Mouse (Mus musculus): ENCODE results near the gene Sdc1. TPM values are rescaled to one million over a fixed set of nuclear protein-coding genes. Genes with fewer than 3 reads are reported as not detected.

Sdc1 gene
- 166 and 170 TPM in 2 replicates for polyA plus RNA-seq (2015; fragmentation: Nextera tagmentation; extraction: Ambion mirVana)

DNA sequence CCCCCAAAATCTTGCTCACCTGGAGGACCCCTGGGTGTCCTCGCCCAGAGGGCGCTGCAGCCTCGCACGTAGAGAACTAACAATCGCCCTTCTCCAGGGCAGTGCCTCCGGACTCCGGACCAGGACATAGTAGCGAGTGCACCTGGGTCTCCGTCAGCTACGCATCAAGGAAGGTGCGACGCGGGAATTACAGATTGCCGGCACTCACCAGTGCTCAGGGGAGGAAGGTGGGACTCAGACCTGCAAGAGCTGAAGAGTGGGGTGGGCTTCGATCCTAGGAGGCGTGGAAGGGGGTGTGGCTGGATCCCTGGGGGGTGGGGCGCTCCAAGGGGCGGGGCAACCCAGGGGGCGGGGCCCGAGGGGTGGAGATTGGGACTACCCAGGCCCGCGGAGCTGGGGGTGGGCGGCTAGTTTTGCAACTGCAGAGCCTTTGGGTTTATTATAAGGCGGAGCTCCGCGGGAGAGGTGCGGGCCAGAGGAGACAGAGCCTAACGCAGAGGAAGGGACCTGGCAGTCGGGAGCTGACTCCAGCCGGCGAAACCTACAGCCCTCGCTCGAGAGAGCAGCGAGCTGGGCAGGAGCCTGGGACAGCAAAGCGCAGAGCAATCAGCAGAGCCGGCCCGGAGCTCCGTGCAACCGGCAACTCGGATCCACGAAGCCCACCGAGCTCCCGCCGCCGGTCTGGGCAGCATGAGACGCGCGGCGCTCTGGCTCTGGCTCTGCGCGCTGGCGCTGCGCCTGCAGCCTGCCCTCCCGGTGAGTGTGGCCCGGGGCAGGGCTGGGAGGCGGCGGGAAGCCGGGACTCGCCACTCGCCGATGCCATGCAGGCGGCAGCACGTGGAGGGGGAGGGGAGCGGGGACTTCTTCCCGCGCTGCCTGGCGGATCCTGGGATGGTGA, at the start of gene Sdc1:
Gene Sdc1 (plus strand): TSS at position 378 of the 898 bp plus-strand sequence.
- Histone ChIP-seq H3K4me1 (replicated peaks; ENCODE audit: control insufficient read depth, insufficient read depth, low read length) (peaks cover 23% of the 10 kb centered on the region), H3K4me2 (ENCODE audit: low read depth, low read length) (peak within 1 kb of the TSS; percentile 81), H3K9me3 (ENCODE audit: control insufficient read depth, low read length) (no peaks in the 10 kb centered on the region), H3K4me3 (ENCODE audit: low read length) (peak within 1 kb of the TSS; percentile 87), H3K9ac (ENCODE audit: low read length) (peak within 1 kb of the TSS; percentile 93), H3K27me3 (ENCODE audit: control insufficient read depth, insufficient read depth, low read depth, low read length) (no peaks in the 10 kb centered on the region), H3K36me3 (ENCODE audit: control insufficient read depth, insufficient read depth, low read length) (no peaks in the 10 kb centered on the region), H3K27ac (ENCODE audit: low read length) (peak within 1 kb of the TSS; percentile 85)
- under 1% methylated on average over 65 of the region's 67 CpGs for WGBS
- ATAC-seq (ENCODE audit: low read depth): peak; percentile 91

DNA sequence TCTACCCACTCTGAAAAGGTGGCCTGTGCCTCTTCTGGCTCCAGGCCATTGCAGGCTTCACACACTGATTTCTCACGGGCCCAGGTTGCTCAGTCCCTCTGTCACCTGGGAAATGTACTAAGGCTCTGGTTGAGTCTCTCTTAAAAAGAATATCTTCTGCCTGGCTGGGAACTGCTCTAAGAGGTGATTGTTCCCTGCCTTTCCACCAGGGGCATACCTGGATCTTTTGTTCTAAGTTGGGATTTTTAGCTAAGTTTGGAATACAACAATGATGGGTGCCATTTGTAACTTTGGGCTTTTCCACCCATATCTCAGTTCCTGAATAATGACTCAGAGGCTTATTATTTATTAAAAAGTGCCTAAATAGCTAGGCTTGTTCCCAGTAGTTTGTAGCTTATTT, 44.2 kb upstream of the Sdc1 start:
- Histone ChIP-seq H3K4me3 (ENCODE audit: low read length) (no peak overlapping the region), H3K36me3 (ENCODE audit: control insufficient read depth, insufficient read depth, low read length) (peaks cover 37% of the 10 kb centered on the region), H3K9me3 (ENCODE audit: control insufficient read depth, low read length) (no peaks in the 10 kb centered on the region), H3K4me1 (replicated peaks; ENCODE audit: control insufficient read depth, insufficient read depth, low read length) (no peaks in the 10 kb centered on the region), H3K4me2 (ENCODE audit: low read depth, low read length) (no peak overlapping the region), H3K9ac (ENCODE audit: low read length) (no peak overlapping the region), H3K27me3 (ENCODE audit: control insufficient read depth, insufficient read depth, low read depth, low read length) (no peaks in the 10 kb centered on the region), H3K27ac (ENCODE audit: low read length) (no peak overlapping the region)
- no peak for ATAC-seq (ENCODE audit: low read depth)
- 36% methylated on average over 1 of the region's 1 CpGs for WGBS

DNA sequence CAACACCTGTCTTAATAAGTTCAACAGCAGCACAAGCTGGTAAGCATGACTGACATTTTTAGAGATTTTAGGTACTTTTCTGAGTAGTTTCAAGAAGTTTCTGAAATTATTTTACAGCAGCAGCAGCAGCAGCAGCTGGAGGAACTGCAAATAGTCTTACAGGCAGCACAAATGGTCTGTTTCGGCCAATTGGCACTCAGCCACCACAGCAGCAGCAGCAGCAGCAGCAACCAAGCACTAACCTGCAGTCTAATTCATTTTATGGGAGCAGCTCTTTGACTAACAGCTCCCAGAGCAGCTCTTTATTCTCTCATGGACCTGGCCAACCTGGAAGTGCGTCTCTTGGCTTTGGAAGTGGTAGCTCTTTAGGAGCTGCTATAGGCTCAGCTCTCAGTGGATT, 42.4 kb upstream of the Sdc1 start:
- ATAC-seq (ENCODE audit: low read depth): no peak

DNA sequence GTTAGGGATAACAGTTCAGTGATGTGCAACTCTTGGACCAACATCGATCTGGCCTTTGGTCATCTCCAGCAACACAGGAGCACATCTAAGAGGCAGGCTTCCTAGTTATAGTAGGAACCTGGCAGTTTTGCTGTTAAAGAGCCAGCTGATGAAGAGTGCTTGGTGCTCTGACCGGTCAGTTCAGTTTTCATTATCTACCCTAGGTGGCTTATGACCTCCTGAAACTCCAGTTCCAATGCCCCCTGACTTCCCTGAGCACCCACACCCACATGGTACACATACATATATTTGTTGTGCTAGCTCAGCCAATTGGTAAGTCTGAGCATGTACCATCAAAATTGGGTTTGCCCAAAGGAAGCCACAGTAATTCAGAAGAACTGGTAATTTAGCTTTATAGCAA, 17.5 kb upstream of the Sdc1 start:
- H3K36me3 ChIP-seq (ENCODE audit: control insufficient read depth, insufficient read depth, low read length): peaks cover 10% of the 10 kb centered on the region
- 93% methylated on average over 2 of the region's 2 CpGs for WGBS

More for the DNA sequence above, 42.4 kb upstream of the Sdc1 start:
- Histone ChIP-seq H3K9ac (ENCODE audit: low read length) (no peak overlapping the region), H3K27ac (ENCODE audit: low read length) (no peak overlapping the region), H3K4me3 (ENCODE audit: low read length) (no peak overlapping the region), H3K9me3 (ENCODE audit: control insufficient read depth, low read length) (no peaks in the 10 kb centered on the region), H3K36me3 (ENCODE audit: control insufficient read depth, insufficient read depth, low read length) (peaks cover 28% of the 10 kb centered on the region), H3K4me2 (ENCODE audit: low read depth, low read length) (no peak overlapping the region), H3K27me3 (ENCODE audit: control insufficient read depth, insufficient read depth, low read depth, low read length) (no peaks in the 10 kb centered on the region), H3K4me1 (replicated peaks; ENCODE audit: control insufficient read depth, insufficient read depth, low read length) (no peaks in the 10 kb centered on the region)
- 66% methylated on average over 2 of the region's 2 CpGs for WGBS

DNA sequence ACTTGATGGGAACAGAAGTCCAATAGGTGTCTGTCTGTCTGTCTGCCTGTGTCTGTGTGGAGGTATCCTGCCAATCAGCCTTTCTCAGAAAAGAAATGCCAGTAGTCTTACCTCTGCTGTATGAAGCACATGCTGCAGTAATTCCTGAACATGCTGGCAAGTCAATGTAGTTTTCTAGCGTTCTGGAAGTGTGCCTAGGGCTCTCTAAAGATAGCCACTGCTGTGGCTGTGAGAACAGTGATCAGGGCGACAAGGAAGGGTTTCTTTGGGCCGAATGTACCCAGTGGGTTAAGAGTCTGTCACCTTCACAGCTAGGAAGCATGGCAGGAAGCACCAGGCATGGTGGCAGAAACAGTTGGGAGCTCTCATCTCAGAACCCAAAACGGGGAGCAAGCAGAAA, 17.0 kb upstream of the Sdc1 start:
- no peak overlapping the region for H3K27ac ChIP-seq (ENCODE audit: low read length)
- H3K27me3 ChIP-seq (ENCODE audit: control insufficient read depth, insufficient read depth, low read depth, low read length): no peaks in the 10 kb centered on the region
- H3K9me3 ChIP-seq (ENCODE audit: control insufficient read depth, low read length): 0 out of 2 replicates have a peak, but pooled peaks cover 5% of the 10 kb centered on the region
- no peak overlapping the region for H3K9ac ChIP-seq (ENCODE audit: low read length)
- peaks cover 6% of the 10 kb centered on the region for H3K36me3 ChIP-seq (ENCODE audit: control insufficient read depth, insufficient read depth, low read length)
- no peaks in the 10 kb centered on the region for H3K4me1 ChIP-seq (replicated peaks; ENCODE audit: control insufficient read depth, insufficient read depth, low read length)
- H3K4me2 ChIP-seq (ENCODE audit: low read depth, low read length): no peak overlapping the region
- WGBS: 85% methylated on average over 4 of the region's 4 CpGs
- ATAC-seq (ENCODE audit: low read depth): no peak
- no peak overlapping the region for H3K4me3 ChIP-seq (ENCODE audit: low read length)

More for the DNA sequence above, 17.5 kb upstream of the Sdc1 start:
- Histone ChIP-seq H3K9me3 (ENCODE audit: control insufficient read depth, low read length) (0 out of 2 replicates have a peak, but pooled peaks cover 5% of the 10 kb centered on the region), H3K27ac (ENCODE audit: low read length) (no peak overlapping the region), H3K4me1 (replicated peaks; ENCODE audit: control insufficient read depth, insufficient read depth, low read length) (no peaks in the 10 kb centered on the region), H3K4me3 (ENCODE audit: low read length) (no peak overlapping the region), H3K9ac (ENCODE audit: low read length) (no peak overlapping the region), H3K4me2 (ENCODE audit: low read depth, low read length) (no peak overlapping the region), H3K27me3 (ENCODE audit: control insufficient read depth, insufficient read depth, low read depth, low read length) (no peaks in the 10 kb centered on the region)
- ATAC-seq (ENCODE audit: low read depth): no peak

DNA sequence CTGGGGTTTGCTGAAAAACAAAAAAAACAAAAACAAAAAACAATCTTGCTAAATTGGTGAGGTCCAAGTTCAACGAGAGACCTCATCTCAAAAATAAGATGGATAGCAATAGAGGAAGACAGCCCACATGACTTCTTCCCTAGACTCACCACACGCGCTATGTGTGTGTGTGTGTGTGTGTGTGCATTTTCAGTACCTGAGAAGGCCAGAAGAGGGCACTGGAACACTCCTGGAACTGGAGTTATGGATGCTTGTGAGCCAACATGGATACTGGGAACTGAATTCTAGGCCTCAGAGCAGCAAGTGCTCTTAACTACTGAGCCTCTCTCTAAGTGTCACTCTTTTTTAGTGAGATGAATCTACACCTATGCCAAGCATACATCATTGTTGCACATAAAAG, 13.1 kb upstream of the Sdc1 start:
- Histone ChIP-seq H3K9ac (ENCODE audit: low read length) (no peak overlapping the region), H3K27ac (ENCODE audit: low read length) (no peak overlapping the region), H3K27me3 (ENCODE audit: control insufficient read depth, insufficient read depth, low read depth, low read length) (no peaks in the 10 kb centered on the region), H3K4me1 (replicated peaks; ENCODE audit: control insufficient read depth, insufficient read depth, low read length) (no peaks in the 10 kb centered on the region), H3K9me3 (ENCODE audit: control insufficient read depth, low read length) (0 out of 2 replicates have a peak, but pooled peaks cover 5% of the 10 kb centered on the region), H3K4me2 (ENCODE audit: low read depth, low read length) (no peak overlapping the region), H3K36me3 (ENCODE audit: control insufficient read depth, insufficient read depth, low read length) (no peaks in the 10 kb centered on the region), H3K4me3 (ENCODE audit: low read length) (no peak overlapping the region)
- no peak for ATAC-seq (ENCODE audit: low read depth)
- 98% methylated on average over 3 of the region's 3 CpGs for WGBS

DNA sequence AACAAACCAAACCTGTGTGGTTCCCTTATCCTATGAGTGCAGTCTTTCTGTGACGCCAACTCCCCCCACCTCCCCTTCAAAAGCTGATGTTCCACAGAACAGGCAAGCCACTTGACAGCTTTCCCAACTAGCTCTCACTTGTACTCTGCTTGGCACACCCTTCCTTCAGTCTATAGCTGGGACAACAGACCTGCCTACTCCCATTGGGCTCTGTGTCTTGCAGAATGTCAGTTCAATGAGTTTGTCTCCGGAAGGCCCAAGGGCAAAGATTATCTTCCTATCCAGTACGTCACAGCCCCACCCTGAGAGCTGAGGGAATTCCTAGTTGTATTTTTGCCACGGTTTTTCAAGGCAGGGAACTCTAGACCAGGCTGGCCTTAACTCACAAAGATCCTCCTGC, 12.0 kb upstream of the Sdc1 start:
- 74% methylated on average over 4 of the region's 4 CpGs for WGBS

DNA sequence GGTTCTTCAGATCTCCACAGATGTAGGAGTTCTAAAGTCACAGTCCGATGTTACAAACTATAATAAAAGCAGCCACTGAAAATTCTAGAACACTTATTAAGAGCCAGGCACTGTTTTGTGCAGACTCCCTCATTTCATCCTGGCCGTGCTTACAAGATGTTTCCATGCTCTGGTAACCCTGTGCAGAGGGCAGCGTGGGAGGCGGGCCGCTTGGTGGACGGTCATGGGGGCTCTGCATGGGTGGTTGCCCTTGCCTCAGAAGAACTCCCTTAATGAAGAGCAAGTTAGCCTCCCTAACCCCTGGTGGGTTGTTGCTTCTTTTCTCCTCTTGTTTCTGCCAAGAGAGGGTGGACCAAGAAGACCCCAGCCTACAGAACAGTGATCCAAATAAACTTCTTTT, 11.3 kb upstream of the Sdc1 start:
- no peaks in the 10 kb centered on the region for H3K27me3 ChIP-seq (ENCODE audit: control insufficient read depth, insufficient read depth, low read depth, low read length)
- 84% methylated on average over 6 of the region's 6 CpGs for WGBS
- no peak for ATAC-seq (ENCODE audit: low read depth)

More for the DNA sequence above, 12.0 kb upstream of the Sdc1 start:
- Histone ChIP-seq H3K4me2 (ENCODE audit: low read depth, low read length) (no peak overlapping the region), H3K4me3 (ENCODE audit: low read length) (no peak overlapping the region), H3K27ac (ENCODE audit: low read length) (no peak overlapping the region), H3K36me3 (ENCODE audit: control insufficient read depth, insufficient read depth, low read length) (no peaks in the 10 kb centered on the region), H3K4me1 (replicated peaks; ENCODE audit: control insufficient read depth, insufficient read depth, low read length) (no peaks in the 10 kb centered on the region), H3K9ac (ENCODE audit: low read length) (no peak overlapping the region), H3K27me3 (ENCODE audit: control insufficient read depth, insufficient read depth, low read depth, low read length) (no peaks in the 10 kb centered on the region), H3K9me3 (ENCODE audit: control insufficient read depth, low read length) (0 out of 2 replicates have a peak, but pooled peaks cover 5% of the 10 kb centered on the region)
- ATAC-seq (ENCODE audit: low read depth): no peak

DNA sequence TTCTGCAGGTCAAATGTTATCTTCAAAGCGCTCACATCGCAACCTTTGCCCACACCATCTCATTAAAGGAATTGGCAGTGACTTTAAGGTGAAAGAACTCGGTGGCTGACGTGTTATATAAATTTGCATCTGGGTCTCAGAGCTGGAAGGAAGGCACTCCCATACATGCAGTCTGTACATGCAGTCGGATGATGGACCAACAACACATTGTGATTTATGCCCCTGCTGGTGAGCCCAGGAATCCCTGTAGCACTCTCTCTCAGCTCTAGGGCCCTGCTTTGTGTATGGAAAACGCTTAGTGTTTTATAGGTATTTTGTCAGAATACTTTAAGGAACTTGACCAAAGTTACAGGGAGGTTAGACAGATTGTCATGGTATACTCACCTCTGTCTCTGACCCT, 10.6 kb upstream of the Sdc1 start:
- Histone ChIP-seq H3K4me2 (ENCODE audit: low read depth, low read length) (no peak overlapping the region), H3K4me1 (replicated peaks; ENCODE audit: control insufficient read depth, insufficient read depth, low read length) (no peaks in the 10 kb centered on the region), H3K36me3 (ENCODE audit: control insufficient read depth, insufficient read depth, low read length) (no peaks in the 10 kb centered on the region), H3K4me3 (ENCODE audit: low read length) (no peak overlapping the region), H3K27me3 (ENCODE audit: control insufficient read depth, insufficient read depth, low read depth, low read length) (no peaks in the 10 kb centered on the region), H3K9ac (ENCODE audit: low read length) (no peak overlapping the region), H3K9me3 (ENCODE audit: control insufficient read depth, low read length) (0 out of 2 replicates have a peak, but pooled peaks cover 5% of the 10 kb centered on the region), H3K27ac (ENCODE audit: low read length) (no peak overlapping the region)
- WGBS: 70% methylated on average over 6 of the region's 6 CpGs
- ATAC-seq (ENCODE audit: low read depth): no peak

More for the DNA sequence above, 11.3 kb upstream of the Sdc1 start:
- no peaks in the 10 kb centered on the region for H3K4me1 ChIP-seq (replicated peaks; ENCODE audit: control insufficient read depth, insufficient read depth, low read length)
- no peaks in the 10 kb centered on the region for H3K36me3 ChIP-seq (ENCODE audit: control insufficient read depth, insufficient read depth, low read length)
- 0 out of 2 replicates have a peak, but pooled peaks cover 5% of the 10 kb centered on the region for H3K9me3 ChIP-seq (ENCODE audit: control insufficient read depth, low read length)
- H3K4me2 ChIP-seq (ENCODE audit: low read depth, low read length): no peak overlapping the region
- no peak overlapping the region for H3K9ac ChIP-seq (ENCODE audit: low read length)
- H3K4me3 ChIP-seq (ENCODE audit: low read length): no peak overlapping the region
- H3K27ac ChIP-seq (ENCODE audit: low read length): no peak overlapping the region

Measured in lung, embryonic 16.5 days (tissue).